Comparison of ENCODE assay signal across 8 mouse cellular contexts in the genomic region with DNA sequence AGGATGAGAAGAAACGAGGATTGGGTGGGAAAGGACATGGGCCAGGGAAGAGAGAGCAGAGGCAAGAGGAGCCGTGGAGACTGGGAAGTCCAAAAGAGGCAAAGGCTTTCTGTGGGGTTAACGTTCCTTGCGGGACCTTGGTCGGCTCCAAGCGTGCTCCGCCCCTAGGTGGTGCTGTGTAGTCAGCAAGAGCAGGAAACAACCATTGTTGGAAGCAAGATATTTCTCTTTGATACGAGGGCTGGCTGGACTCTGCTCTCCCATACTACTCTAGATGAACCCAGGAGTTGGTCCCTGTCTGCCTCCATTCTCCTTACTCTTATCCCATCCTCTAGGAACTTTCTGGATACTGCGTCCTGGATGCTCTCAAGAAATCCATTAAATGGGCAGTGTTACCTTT.
A peak's percentile ranks its signal among the peaks of the same experiment; 100 is the strongest.
DNase-seq lines count a peak whose midpoint lies in the region; ATAC-seq and TF ChIP-seq lines count a peak whose summit lies in the region.

No protein-coding gene starts in this region.

- ATAC-seq in embryonic facial prominence, embryonic 14.5 days (ENCODE audit: low read depth) = no peak
- no peak for ATAC-seq in lung, embryonic 14.5 days (ENCODE audit: insufficient read depth)

- no peak for TF ChIP-seq EP300 in ES-Bruce4 (IDR thresholded peaks at IDR 0.05; ENCODE audit: insufficient read depth, low read depth, low read length)

- TF ChIP-seq POLR2A in ES-Bruce4 (IDR thresholded peaks at IDR 0.05; ENCODE audit: insufficient read depth, low read length) = no peak

- no peaks in the 10 kb centered on the region; the same call in 1 of the 2 replicates for H3K27me3 ChIP-seq in ES-Bruce4 (ENCODE audit: control insufficient read depth, insufficient read depth, low read length, poor library complexity, severe bottlenecking)
- H3K27me3 ChIP-seq in embryonic facial prominence, embryonic 14.5 days (replicated peaks; ENCODE audit: control insufficient read depth, insufficient read depth, low read length) = no peaks in the 10 kb centered on the region
- H3K27me3 ChIP-seq in lung, embryonic 14.5 days (ENCODE audit: insufficient read depth, low read length) = no peaks in the 10 kb centered on the region; the same call in 1 of the 2 replicates

- whole genome bisulfite sequencing in embryonic facial prominence, embryonic 14.5 days = 28% methylated on average over 9 of the region's 9 CpGs
- 23% methylated on average over 9 of the region's 9 CpGs for WGBS in lung, embryonic 14.5 days

- H3K4me2 ChIP-seq in embryonic facial prominence, embryonic 14.5 days (ENCODE audit: low read depth, low read length) = no peak overlapping the region
- H3K4me2 ChIP-seq in lung, embryonic 14.5 days = no peak overlapping the region

- intact Hi-C loops in heart, postnatal 14 days (cut with DNase I) = loop anchor here (2.0 kb wide), 1 partner anchor 381 kb away; no protein-coding TSS in a partner anchor

- H3K4me3 ChIP-seq in ES-Bruce4 (ENCODE audit: low read depth, low read length) = no peak overlapping the region
- no peak overlapping the region for H3K4me3 ChIP-seq in embryonic facial prominence, embryonic 14.5 days (ENCODE audit: low read depth, low read length)
- H3K4me3 ChIP-seq in lung, embryonic 14.5 days (ENCODE audit: low read depth, low read length) = no peak overlapping the region

- H3K9ac ChIP-seq in ES-Bruce4 (ENCODE audit: low read depth, poor library complexity, severe bottlenecking) = no peak overlapping the region
- no peak overlapping the region for H3K9ac ChIP-seq in embryonic facial prominence, embryonic 14.5 days (ENCODE audit: low read depth, low read length)
- no peak overlapping the region for H3K9ac ChIP-seq in lung, embryonic 14.5 days

- no peaks in the 10 kb centered on the region for H3K36me3 ChIP-seq in ES-Bruce4 (ENCODE audit: control insufficient read depth, insufficient read depth, low read length, poor library complexity, severe bottlenecking)
- H3K36me3 ChIP-seq in embryonic facial prominence, embryonic 14.5 days (ENCODE audit: control insufficient read depth, insufficient read depth, low read length) = no peaks in the 10 kb centered on the region
- no peaks in the 10 kb centered on the region for H3K36me3 ChIP-seq in lung, embryonic 14.5 days (ENCODE audit: insufficient read depth)

- H3K27ac ChIP-seq in ES-Bruce4 (ENCODE audit: insufficient read depth, low read length) = no peak overlapping the region
- no peak overlapping the region for H3K27ac ChIP-seq in embryonic facial prominence, embryonic 14.5 days (replicated peaks; ENCODE audit: low read depth, low read length)
- no peak overlapping the region for H3K27ac ChIP-seq in lung, embryonic 14.5 days (ENCODE audit: low read depth)

- peak; percentile 38 for DNase-seq in adrenal gland, adult 8-10 months
- DNase-seq in embryonic facial prominence, embryonic 14.5 days (ENCODE audit: low spot score) = peak; percentile 73
- peak; percentile 77 to 83 for DNase-seq in heart, postnatal 14 days
- DNase-seq in layer of hippocampus, adult 18-20 months (ENCODE audit: low spot score in 2 of 2) = peak; percentile 5 to 72
- DNase-seq in lung, embryonic 14.5 days = peak; percentile 91
- DNase-seq in skeletal muscle tissue, adult 2 months (ENCODE audit: low read depth, low spot score) = peak; percentile 24
- DNase-seq in MN1 (ENCODE audit: low spot score) = no peak

- H3K9me3 ChIP-seq in ES-Bruce4 (replicated peaks; ENCODE audit: control insufficient read depth, insufficient read depth, low read length, poor library complexity, severe bottlenecking) = no peaks in the 10 kb centered on the region
- no peaks in the 10 kb centered on the region for H3K9me3 ChIP-seq in embryonic facial prominence, embryonic 14.5 days (ENCODE audit: control insufficient read depth, low read length)
- no peaks in the 10 kb centered on the region for H3K9me3 ChIP-seq in lung, embryonic 14.5 days (ENCODE audit: low read depth, low read length)

- H3K4me1 ChIP-seq in ES-Bruce4 (ENCODE audit: control insufficient read depth, insufficient read depth, low read length) = no peaks in the 10 kb centered on the region
- H3K4me1 ChIP-seq in embryonic facial prominence, embryonic 14.5 days (ENCODE audit: control insufficient read depth, insufficient read depth, low read length) = no peaks in the 10 kb centered on the region
- no peaks in the 10 kb centered on the region for H3K4me1 ChIP-seq in lung, embryonic 14.5 days (ENCODE audit: insufficient read depth)

- peak; percentile 85 for TF ChIP-seq CTCF in ES-Bruce4 (IDR thresholded peaks at IDR 0.05; ENCODE audit: low read depth, low read length)
- peak; percentile 85 for TF ChIP-seq CTCF in lung, embryonic 14.5 days (IDR thresholded peaks at IDR 0.05; ENCODE audit: low read depth)
